Mouse (Mus musculus) heart, adult 2 months (tissue): ENCODE measurements at regions not wholly inside any gene's neighbourhood (a gene's known extent, or its start where the extent isn't known, plus 50 kb on each side); places are given as distances from the start of the nearest gene placed in this dataset.

ENCODE experiments used
- CTCF ChIP-seq: fragments of 200-600 bp; IDR thresholded peaks from 2 replicates; pipeline ENCODE4 v1.8.1; 2022; ENCODE audit warnings: antibody characterized with exemption, mild to moderate bottlenecking, moderate library complexity
- EP300 ChIP-seq: fragments of 200-500 bp; IDR thresholded peaks from 2 replicates; pipeline ENCODE4 v1.6.1; 2011; ENCODE audit warnings: low read depth, low read length, control low read depth; ENCODE audit not compliant: insufficient read depth

- TF ChIP-seq EP300 (no peak), CTCF (no peak)
Measured at GRCm38 (mm10) chr9:84296456-84296855, 371.5 kb downstream of the Bckdhb start.
